Mouse (Mus musculus) left cerebral cortex, postnatal 25 days (tissue): ENCODE measurements around the gene Prmt8. TPM values are rescaled to one million over a fixed set of nuclear protein-coding genes. Genes with fewer than 3 reads are reported as not detected.
A peak's percentile ranks its signal among the peaks of the same experiment; 100 is the strongest.

Experiments used
- DNase-seq, 2 experiments: peaks; one replicate each; pipeline ENCODE4 v3.0.0; 2022; ENCODE audit warnings: low spot score in 2 of 2, mixed read lengths in 1 of 2
- intact Hi-C: fragments of 180-260 bp; cut with DNase I; formaldehyde crosslinking; loops from one replicate; pipeline ENCODE4 v1.15.1; 2025
- total RNA-seq, 2 experiments: library from RNA; stranded (reverse); gene quantifications; 2 replicates each; pipeline ENCODE4 v1.2.3; 2021

Prmt8 gene
- total RNA-seq = 100 to 1,000 TPM; 104 to 106 TPM

DNA sequence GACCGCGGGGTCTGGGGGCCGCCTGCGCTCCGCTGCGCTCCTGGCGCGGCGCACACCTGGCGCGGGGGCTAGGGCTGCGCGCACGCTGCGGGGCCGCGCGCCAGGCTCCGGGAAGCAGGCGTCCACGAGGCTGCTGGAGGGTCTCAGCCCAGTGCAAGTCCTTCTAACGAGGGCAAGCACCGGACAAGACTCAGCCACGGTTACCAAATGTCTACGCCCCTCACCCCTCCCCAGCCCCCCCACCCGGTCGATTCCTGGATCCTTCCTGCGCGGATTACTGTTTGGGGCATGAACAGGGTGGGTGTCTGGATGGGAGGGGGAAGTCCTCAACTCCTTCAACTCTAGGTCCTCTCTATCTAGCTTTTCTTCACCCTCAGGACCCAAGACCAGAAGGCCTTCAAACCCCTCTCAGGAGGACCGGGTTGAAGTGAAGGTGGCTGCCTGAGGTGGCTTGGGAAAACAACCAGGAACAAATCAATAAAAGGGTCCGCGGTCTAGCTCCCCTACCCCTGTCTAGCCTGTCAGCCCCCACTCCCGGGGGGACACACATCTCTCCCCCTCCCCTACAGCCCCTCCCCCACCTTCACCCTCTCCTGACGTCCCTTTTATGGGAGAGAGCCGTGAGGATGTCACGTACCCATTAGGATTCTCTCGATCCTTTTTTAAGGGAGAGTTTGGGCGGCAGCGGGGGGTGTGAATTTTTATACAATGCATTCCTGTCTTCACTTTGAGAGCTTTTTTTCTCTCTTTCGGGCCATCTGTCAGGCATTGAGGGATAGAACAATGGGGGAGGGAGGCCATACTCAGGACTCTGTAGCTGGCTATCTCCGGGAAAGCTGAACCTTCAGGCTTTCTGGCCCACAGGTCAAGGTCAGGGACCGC, at the start of gene Prmt8:
Prmt8 (minus strand) TSS at position 198 of the 882 bp plus-strand sequence.
- intact Hi-C loops = loop anchor here (1.0 to 5.0 kb wide), 8 partner anchors 71 to 323 kb away; no protein-coding TSS in a partner anchor
- DNase-seq = peak; percentile 54 to 93

DNA sequence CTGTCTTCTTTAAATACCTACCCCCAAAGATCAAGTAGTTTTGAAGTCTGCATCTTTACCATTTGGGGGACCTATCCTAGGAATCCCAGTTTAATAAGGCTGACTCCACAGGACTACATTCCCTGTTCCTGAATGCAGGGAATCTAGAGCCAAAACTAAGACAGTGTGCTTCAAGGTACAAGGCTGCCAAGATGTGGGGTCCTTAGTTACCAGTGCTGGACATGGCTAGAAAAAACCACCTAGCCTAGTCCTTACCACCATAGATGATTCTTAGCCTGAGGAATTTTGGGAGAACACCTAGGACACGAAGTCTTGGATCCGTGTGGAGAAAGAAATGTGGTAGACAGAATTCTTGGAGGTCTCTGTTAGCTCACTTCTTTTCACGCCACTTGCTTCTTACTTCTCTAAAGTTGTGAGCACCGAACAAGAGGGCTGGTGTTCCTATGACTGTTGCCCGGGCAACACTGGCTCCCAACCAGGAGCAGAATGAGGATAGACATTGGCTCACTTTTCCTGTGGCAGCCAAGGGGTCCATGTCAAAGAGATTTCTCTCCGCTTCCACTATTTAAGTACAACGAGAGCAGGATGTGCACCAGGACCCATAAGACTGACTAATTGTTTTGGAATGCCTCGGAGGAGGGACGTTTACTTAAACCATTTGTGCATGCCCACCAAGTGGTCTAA, 33.9 kb upstream of the Prmt8 start:
- intact Hi-C loops = no loop called here
- peak; percentile 31 to 32 for DNase-seq

DNA sequence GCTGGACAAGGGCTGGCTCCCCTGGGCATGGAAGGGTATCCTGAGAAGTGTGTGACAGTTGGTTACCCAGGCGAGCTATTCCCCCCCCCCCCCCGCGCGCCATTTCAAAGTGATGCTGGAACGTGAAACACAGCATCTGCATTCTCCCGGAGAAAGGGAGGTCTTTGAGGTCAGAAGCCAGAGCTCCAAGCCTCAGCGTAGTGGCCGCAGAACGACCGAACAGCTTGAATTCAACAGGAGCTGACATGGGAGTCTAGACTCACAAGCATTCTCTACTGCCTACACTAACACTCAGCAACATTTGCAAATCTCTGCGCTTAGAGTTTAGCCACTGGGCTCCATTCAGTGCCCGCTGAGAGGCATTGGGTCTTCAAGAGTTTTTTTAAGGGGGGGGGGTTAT, 32.9 kb upstream of the Prmt8 start:
- DNase-seq = no peak
- intact Hi-C loops = no loop called here

DNA sequence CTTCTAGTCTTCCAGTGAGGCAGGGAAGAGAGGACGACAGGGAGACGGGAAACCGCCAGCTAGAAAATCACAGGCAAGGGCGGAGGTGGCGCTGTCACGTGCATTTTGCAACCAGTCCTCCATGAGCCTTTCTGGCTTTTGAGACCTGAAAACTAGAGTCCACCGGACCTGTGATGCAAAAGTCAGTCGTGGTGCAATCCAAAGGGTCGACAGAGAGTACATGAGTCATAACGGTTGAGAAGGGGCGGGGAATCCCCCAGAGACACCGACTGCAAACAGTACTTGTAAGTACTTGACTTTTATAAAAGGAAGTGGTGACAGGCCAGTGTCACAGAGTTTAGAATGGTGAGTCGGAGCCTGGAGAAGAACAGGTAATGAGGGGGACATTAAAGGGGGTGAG, 20.8 kb upstream of the Prmt8 start:
- DNase-seq = no peak
- intact Hi-C loops = loop anchor here (5.0 kb wide), 1 partner anchor 42 kb away; no protein-coding TSS in a partner anchor

DNA sequence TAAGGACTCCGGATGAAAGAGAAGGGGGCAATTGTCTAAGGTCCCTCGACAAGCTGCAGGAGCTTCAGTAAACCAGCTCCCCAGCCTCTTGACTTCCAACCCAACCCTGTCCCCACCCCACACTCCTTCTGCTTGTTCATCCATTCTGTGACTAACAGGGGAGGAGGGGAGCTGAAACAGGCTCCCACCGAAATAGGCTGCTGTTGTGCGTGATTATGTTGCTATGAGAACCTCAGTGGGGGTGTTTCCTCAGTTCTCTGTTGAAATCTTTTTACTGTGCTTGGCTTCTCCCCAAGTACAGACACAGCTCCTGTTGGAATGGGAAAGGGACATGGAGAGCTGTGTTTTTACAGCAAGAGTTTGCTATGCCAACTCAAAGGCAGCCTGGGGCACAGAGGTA, 1.5 kb upstream of the Prmt8 start:
- intact Hi-C loops = loop anchor here (1.0 kb wide), 2 partner anchors 69 to 128 kb away; no protein-coding TSS in a partner anchor
- peak; percentile 71 to 96 for DNase-seq

DNA sequence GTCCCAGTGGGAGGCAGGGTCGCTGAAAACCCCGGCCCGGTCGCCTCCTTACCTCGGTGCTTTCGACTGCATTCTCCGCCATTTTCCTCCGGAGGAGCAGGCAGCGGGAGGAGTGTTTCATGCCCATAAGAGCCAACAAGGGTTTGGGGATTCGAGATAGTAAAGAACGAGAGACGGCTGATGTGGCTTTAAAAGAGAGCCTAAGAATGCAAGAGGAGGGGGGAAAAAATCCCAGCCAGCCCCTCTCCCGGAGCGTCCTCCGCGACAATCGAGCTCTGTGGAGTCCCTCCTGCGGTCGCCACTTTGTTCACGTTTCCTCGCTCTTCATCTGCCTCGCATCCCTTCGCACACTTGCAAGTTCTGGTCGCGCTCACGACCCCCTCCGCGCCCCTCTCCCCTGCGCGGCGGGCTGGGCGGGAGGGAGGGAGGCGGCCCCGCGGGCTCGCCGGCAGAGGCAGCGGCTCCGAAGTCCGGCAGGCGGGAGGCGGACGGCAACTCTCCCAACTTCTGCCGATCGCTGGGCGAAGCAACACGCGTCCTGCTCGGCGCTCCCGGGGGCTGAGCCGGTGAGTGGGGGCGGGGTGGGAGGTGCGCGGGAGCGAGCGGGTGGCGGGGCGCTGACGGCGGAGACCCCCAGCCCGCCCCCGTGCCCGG, 524 bp downstream of the Prmt8 start:
- intact Hi-C loops = loop anchor here (1.0 to 5.0 kb wide), 6 partner anchors 83 to 324 kb away; no protein-coding TSS in a partner anchor
- peak in 1 of 2 experiments; percentile 39 for DNase-seq

DNA sequence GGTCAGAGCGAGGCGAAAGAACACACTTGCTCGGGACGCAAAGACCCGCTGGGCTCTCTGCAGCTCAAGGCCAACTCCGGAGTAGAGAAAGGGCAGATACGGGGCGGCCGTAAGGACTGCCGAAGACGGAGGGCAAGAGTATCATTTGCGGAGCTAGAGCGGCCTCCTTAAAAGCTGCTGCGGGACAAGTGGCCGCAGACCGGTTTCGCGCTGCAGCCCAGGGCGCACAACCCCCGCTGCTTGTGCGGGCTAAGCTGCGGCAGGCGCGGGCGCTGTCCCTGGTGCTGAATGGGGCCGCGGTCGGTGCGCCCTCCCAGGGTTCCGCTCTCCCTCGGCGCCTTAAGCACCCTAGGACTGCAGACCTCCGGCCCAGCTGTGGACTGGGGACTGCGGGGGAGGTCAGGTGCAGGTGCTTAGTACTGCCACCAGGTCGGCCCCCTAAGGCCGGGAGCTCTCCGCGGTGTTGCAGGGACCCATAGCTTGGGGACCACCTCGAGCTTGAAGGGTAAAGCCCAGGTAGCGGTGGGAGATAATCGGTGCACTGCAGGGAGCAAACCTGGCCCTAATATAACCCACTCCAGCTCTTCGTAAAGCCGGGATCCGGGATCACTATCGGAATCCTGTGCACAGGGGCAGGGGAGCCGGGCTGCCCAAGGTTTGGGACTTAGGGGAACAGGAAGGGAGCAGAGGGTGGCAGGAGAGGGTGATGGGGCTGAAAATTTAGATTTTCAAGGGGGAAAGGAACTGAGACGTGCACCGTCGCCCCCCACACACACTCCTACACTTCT, 1.4 kb downstream of the Prmt8 start:
- intact Hi-C loops = loop anchor here (5.0 kb wide), 2 partner anchors 179 to 324 kb away; no protein-coding TSS in a partner anchor

DNA sequence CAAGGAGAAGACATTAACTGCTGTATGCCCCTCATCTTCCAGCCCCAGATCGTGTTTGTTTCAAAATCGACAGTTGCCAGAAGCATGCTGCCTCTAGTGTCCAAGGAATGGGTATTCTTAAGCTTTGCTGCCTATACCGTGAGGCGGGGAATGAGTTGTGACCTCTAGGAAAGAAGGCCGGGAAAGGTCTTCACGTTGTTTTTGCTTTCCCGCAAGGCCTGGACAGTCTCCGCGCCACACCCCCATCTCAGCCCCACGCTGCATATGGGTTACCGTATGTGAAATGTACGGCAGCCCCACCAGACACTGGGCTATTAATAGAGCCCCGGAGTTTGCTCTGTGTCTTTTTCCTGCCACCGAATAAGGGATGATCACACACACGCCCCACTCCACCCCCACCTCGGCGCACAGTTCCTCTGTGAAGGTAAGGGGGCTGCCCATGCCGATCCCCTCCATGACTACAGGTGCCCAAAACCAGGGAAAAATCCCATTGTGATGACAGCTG, 2.0 kb downstream of the Prmt8 start:
- intact Hi-C loops = loop anchor here (5.0 kb wide), 2 partner anchors 180 to 325 kb away; no protein-coding TSS in a partner anchor
- peak; percentile 68 to 87 for DNase-seq

More for the DNA sequence above, 1.4 kb downstream of the Prmt8 start:
- DNase-seq = peak; percentile 23 to 56

DNA sequence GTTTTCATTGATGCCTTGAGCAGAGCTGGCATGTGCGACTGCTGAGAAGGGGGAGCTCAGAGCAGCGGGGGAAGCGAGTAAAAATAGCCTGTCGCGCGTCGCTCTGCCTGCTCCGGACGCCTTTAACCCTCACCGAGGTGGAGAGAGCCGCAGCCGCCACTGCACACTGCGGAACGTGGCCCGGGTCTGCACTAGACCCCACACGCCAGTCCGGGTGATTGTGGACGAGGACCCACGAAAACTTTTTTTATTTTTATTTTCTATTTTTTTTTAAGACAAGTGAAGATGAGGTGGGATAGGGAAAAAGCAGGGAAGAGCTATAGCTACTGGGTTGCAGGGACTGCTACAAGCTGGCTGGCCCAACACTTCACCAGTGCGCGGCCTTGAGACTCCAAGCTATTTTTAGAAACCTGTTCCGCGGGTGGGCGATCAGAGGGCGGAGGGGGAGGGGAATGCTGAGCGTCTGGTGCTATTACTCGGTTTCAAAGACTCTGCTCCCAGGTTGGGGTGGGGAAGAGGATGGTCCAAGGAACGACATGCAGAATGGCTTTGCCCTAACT, 2.6 kb downstream of the Prmt8 start:
- peak; percentile 51 to 77 for DNase-seq
- intact Hi-C loops = loop anchor here (1.0 to 5.0 kb wide), 3 partner anchors 74 to 326 kb away; no protein-coding TSS in a partner anchor

DNA sequence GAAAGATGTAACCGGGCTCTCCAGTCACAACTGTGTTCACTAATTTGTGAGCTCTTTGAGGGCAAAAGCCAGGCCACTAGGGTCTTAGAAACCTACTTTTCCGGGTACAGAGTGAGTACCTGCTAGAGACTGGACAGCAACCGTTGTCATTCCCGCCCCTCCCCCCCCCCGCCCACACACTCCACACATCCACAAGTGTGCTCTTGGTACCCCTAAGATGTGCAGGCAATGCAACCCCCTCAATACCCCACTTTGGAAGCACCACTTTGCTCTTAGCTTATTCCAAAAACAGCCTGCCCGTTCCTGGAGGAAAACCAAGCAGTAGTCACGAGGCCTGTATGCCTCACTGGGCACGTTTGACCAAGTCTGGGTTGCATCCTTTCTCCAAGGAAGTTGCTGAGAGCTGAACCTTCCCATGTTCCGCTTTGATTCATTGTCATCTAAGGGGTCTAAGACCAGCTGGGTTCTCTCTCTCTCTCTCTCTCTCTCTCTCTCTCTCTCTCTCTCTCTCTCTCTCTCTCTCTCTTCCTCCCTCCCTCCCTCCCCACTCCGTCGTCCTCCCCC, 3.1 kb downstream of the Prmt8 start:
- intact Hi-C loops = loop anchor here (1.0 to 5.0 kb wide), 3 partner anchors 74 to 326 kb away; no protein-coding TSS in a partner anchor
- DNase-seq = peak; percentile 63 to 86

DNA sequence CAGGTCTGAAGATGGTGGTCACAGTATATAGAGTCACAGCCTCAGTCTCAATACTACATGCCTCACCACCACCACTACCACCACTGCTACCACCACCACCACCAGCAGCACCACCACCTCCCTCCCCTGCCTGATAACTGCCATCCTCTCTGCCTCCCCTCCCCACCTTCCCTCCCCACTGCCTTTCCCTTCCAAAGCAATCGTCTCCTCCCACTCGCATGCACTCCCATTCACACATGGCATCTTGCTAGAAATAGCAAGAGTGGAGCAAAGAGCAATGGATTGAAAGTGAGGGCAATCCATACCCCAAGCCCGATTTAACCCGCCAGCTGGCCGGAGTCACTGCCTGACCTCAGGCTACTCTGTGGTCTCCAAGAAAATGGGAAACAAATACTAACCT, 3.7 kb downstream of the Prmt8 start:
- DNase-seq = peak in 1 of 2 experiments; percentile 60
- intact Hi-C loops = loop anchor here (5.0 kb wide), 2 partner anchors 182 to 327 kb away; no protein-coding TSS in a partner anchor

DNA sequence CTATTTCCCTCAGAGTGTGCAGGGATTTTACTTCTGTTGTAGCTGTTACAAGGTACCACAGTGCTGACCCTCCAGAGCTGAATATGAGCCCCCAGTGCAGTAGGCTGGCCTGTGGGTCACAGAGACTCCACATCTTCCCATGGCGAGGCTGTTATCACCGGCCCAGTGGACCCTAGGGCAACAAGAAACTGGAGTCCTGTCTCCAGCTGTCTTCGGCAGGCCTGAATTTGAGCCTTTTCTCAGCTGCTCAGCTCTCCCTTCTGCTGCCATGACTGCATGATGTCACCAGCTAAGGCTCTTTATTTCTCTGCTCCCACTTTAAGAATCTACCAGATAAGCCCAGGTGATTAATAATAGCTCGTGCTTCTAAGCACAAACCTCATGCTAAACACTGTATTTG, 11.0 kb downstream of the Prmt8 start:
- no peak for DNase-seq
- intact Hi-C loops = no loop called here

DNA sequence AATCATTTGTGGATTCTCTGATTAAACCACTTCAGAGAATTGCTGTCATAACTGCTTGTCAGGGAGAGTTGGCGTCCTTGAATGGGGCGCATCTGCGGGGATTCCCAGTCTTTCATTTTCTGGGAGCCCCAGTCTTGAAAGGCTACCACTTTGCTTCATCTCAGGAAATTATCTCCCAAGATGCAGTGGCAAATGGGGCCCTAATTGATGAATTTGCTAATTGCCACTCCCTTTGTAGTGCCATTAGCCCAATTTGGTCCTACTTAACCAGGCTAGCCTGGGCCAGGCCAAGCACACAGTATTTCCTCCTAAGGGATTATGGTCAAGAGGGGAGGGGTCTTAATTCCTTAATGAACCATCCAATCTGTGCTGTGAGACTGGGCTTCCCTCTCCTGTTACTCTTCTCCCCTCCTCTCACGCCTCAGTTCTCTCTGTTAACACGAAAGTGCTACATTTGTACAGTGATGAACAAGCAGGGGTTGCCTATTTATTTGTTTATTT, 11.6 kb downstream of the Prmt8 start:
- intact Hi-C loops = no loop called here

DNA sequence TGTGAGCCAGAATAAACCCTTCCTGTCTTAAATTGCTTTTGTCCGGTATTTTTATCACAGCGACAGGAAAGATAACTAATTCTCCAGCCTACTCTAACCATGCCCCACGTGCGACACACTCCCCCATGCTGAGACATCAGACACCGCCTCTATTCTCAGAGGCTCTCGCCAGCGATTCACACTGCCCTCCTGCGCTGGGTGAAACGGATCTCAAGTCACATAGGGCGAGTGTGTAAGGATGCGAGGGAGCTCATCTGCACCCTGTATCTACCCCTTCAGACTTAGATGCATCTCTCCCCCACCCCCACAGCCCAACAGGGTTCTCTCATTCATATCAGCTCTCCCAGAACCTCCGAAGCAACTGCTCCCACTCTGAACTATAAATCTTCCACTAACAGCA, 12.4 kb downstream of the Prmt8 start:
- intact Hi-C loops = no loop called here
- DNase-seq = peak; percentile 24 to 79

More for the DNA sequence above, 11.6 kb downstream of the Prmt8 start:
- DNase-seq = no peak

DNA sequence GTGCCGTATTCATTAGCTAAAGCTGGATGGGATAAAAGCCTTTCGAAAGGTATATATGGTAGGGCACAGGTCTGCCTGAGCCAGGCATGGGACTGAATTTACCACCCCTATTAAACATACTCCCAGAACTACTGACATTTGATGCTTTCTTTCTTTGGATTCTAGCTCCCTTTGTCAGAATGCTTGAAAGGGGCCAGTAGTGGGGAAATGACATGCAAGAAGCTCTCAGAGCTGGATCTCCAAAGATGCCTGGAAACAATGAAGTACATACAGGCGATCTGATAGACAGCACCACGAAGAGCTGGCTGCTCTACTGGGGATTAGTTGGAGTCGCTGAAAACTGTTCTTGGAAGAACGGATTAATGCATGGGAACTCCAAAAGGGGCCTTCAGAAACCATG, 16.0 kb downstream of the Prmt8 start:
- no peak for DNase-seq
- intact Hi-C loops = no loop called here

DNA sequence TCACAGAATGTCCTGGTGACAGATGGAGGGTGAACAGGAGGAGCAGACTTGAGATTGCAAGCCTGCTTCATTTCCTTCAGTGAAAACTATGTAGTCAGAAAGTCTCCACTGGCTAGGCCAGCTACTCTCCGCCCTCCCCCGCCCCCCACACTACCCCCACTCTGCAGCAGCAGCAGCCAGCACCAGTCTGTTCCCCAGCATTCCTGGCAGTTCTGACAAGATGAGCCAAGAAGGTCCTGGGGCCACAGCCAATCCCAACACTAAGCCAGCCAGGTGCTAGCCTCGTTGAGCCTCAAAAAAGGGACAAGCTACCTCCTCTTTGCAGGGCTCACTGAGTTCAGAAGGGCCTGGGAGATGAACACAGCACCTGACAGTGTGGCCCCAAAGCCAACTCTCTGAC, 16.6 kb downstream of the Prmt8 start:
- no peak for DNase-seq
- intact Hi-C loops = no loop called here

DNA sequence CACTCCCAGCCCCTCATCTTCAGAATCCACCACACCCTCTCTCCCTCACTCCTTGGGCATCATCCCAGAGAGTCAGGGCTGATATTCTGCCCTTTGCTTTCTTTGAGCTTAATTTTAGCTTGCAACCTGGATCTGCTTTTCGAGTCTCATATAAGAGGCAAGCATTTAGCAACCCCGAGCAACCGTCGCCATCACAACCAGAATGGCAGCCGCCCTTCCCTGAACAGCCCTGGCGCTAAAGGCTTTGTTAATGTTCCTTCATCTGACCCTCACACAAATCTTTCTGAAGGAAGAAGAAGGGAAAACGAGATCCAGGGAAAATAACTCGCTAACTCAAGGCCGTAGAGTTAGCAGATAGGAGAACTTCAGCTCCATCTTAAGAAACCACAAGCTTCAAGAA, 17.8 kb downstream of the Prmt8 start:
- no peak for DNase-seq
- intact Hi-C loops = no loop called here

DNA sequence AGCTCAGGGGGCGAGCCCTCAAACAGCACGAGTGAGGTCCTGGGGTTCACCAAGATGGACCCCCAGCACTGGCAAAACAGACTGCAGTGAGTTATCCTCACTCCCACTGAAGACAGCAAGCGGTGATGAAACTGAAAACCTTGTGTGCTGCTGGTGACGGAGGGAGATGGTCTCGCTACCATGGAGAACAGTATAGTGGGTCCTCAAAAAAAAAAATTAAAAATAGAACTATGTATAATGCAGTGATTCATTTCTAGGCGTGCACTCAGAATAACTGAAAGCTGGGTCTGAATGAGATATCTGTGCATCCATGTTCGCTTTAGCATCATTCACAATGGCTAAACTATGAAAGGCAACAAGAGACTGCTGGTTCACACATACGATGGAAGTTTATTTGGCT, 20.5 kb downstream of the Prmt8 start:
- intact Hi-C loops = no loop called here
- DNase-seq = peak in 1 of 2 experiments; percentile 73
